Mouse (Mus musculus) embryonic facial prominence, embryonic 11.5 days (tissue): Measurements from ENCODE around the gene Ubap2l. TPM values are rescaled to one million over a fixed set of nuclear protein-coding genes. Genes with fewer than 3 reads are reported as not detected.

ENCODE experiments used
- ATAC-seq: fragments of 200-750 bp; cut with Nextera tagmentation; replicated peaks from 2 replicates; pipeline ENCODE4 v1.8.0; 2017; ENCODE audit warnings: low read depth; ENCODE audit not compliant: insufficient number of reproducible peaks, low FRiP score, low TSS enrichment
- DNase-seq: peaks from one replicate; pipeline ENCODE4 v3.0.0-alpha.2; 2015; ENCODE audit warnings: low spot score
- H3K27ac ChIP-seq: fragments of 300-500 bp; sonication (generic); replicated peaks from 2 replicates; pipeline ENCODE4 v1.5.1; 2014; ENCODE audit warnings: mild to moderate bottlenecking, low read depth, low read length, control low read depth
- H3K27me3 ChIP-seq: fragments of 300-500 bp; sonication (generic); 2 replicates; pipeline ENCODE4 v1.6.1; 2014; ENCODE audit warnings: mild to moderate bottlenecking, low read length, moderate library complexity, mixed read lengths; ENCODE audit not compliant: control insufficient read depth, insufficient read depth
- H3K36me3 ChIP-seq: fragments of 300-500 bp; sonication (generic); replicated peaks from 2 replicates; pipeline ENCODE4 v1.6.1; 2014; ENCODE audit warnings: low read depth, mild to moderate bottlenecking, low read length, moderate library complexity, mixed read lengths; ENCODE audit not compliant: control insufficient read depth, insufficient read depth
- H3K4me1 ChIP-seq: fragments of 300-500 bp; sonication (generic); 2 replicates; pipeline ENCODE4 v1.6.1; 2014; ENCODE audit warnings: low read length, mixed read lengths; ENCODE audit not compliant: control insufficient read depth, insufficient read depth
- H3K4me2 ChIP-seq: fragments of 300-500 bp; sonication (generic); 2 replicates; pipeline ENCODE4 v1.6.1; 2014; ENCODE audit warnings: low read depth, mild to moderate bottlenecking, control low read depth, low read length, moderate library complexity
- H3K4me3 ChIP-seq: fragments of 300-500 bp; sonication (generic); 2 replicates; pipeline ENCODE4 v1.5.1; 2014; ENCODE audit warnings: low read depth, low read length, control low read depth
- H3K9ac ChIP-seq: fragments of 300-500 bp; sonication (generic); replicated peaks from 2 replicates; pipeline ENCODE4 v1.6.1; 2014; ENCODE audit warnings: mild to moderate bottlenecking, control low read depth, low read length
- H3K9me3 ChIP-seq: fragments of 300-500 bp; sonication (generic); replicated peaks from 2 replicates; pipeline ENCODE4 v1.6.1; 2016; ENCODE audit warnings: mild to moderate bottlenecking, low read length, inconsistent platforms, mixed read lengths; ENCODE audit not compliant: control insufficient read depth
- WGBS: fragments of 180-500 bp; shearing (Covaris S2); extraction: QIAGEN DNeasy Blood & Tissue Kit; methylation state at CpG from one replicate; pipeline ENCODE4 v1.1.7; 2014; 5-methylcytosine and 5-hydroxymethylcytosine counted together
- polyA plus RNA-seq: library from polyadenylated mRNA; unstranded; fragments of >200 nt; fragmentation: Nextera tagmentation; extraction: Ambion mirVana; gene quantifications from 2 replicates; pipeline ENCODE4 v1.2.1, GENCODE M21; 2014

Ubap2l gene
- polyA plus RNA-seq, 1 experiment from 2014 or later: 227 TPM

- no peak overlapping the region for H3K27ac ChIP-seq
- ATAC-seq (no peak), DNase-seq (no peak)
- H3K4me1 ChIP-seq: no peaks in the 10 kb centered on the region
- H3K4me3 ChIP-seq: no peak overlapping the region
- no peaks in the 10 kb centered on the region for H3K9me3 ChIP-seq
- H3K36me3 ChIP-seq: peaks cover 3% of the 10 kb centered on the region
- H3K9ac ChIP-seq: no peak overlapping the region
- H3K27me3 ChIP-seq: no peaks in the 10 kb centered on the region
- WGBS: 73% methylated on average over 2 of the region's 2 CpGs
- H3K4me2 ChIP-seq: no peak overlapping the region
These were observed 10.1 kb upstream of the Ubap2l start for GRCm38 (mm10) chr3:90062539-90062938.

- H3K27ac ChIP-seq: no peak overlapping the region
- H3K9me3 ChIP-seq: no peaks in the 10 kb centered on the region
- 91% methylated on average over 6 of the region's 6 CpGs for WGBS
- no peak for DNase-seq
- H3K4me2 ChIP-seq: no peak overlapping the region
- H3K36me3 ChIP-seq: peaks cover 3% of the 10 kb centered on the region
- H3K27me3 ChIP-seq: no peaks in the 10 kb centered on the region
- no peak for ATAC-seq
- no peak overlapping the region for H3K4me3 ChIP-seq
- no peak overlapping the region for H3K9ac ChIP-seq
- no peaks in the 10 kb centered on the region for H3K4me1 ChIP-seq
These were observed 9.1 kb upstream of the Ubap2l start for GRCm38 (mm10) chr3:90061549-90061948.

DNA sequence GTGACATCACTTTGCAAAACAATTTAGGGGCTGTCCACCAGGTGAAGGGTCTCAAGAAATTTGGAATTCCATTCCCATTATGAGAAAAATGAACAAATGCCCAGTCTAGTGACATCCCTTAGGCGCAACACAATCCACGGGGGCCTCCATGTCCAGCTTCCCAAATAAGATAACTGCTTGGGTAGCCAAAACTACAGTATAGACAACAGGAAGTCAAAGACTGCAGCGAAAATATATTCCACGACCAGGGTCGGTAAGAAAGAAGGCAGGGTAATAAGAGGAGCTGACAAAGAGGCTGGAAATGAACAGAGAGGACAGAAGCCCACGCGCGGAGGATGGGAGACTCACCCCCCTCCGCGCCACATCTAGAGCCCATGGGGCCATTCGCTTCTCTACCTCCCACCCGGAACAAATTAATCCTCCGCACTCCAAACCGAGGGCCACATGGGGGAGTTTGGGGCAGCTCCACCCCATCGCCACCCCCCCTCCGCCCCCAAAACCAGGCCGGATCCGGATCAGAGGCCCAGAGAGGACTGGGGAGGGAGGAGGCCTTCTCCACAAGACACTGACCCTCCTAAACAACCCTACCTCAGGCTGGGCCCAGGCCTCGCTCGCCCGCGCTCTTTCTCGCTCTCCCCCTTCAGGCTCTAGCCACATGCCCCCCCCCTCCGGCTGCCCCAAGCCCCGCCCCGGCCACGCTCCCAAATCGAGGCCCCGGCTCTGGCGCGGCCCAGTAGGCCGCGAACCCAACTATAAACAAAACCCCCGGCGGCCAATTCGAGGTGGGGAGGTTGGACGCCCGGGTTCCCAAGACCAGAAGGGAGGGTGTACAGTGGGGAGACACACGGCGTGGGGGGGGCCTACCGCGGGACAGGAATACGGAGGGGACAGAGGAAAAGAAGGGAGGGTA lies 732 bp downstream of the Ubap2l start, which contains the start of gene 4933434E20Rik:
Gene 4933434E20Rik (plus strand): TSS at position 196 of the 910 bp plus-strand sequence.
- Histone ChIP-seq H3K36me3 (no peaks in the 10 kb centered on the region), H3K4me2 (peak within 1 kb of the TSS; percentile 54), H3K9ac (peak within 1 kb of the TSS; percentile 78), H3K27ac (peak within 1 kb of the TSS; percentile 90), H3K27me3 (no peaks in the 10 kb centered on the region), H3K4me1 (0 out of 2 replicates have a peak, but pooled peaks cover 2% of the 10 kb centered on the region), H3K4me3 (peak within 1 kb of the TSS; percentile 89), H3K9me3 (no peaks in the 10 kb centered on the region)
- DNase-seq (peak; percentile 68), ATAC-seq (peak; percentile 90)
- under 1% methylated on average over 41 of the region's 43 CpGs for WGBS

GRCm38 (mm10) chr3:90049691-90050090 lies 2.7 kb downstream of the Ubap2l start:
- Histone ChIP-seq H3K4me1 (0 out of 2 replicates have a peak, but pooled peaks cover 2% of the 10 kb centered on the region), H3K4me2 (no peak overlapping the region), H3K9ac (no peak overlapping the region), H3K36me3 (no peaks in the 10 kb centered on the region; the same call in 1 of the 2 replicates), H3K27ac (no peak overlapping the region), H3K9me3 (no peaks in the 10 kb centered on the region), H3K4me3 (no peak overlapping the region), H3K27me3 (no peaks in the 10 kb centered on the region)
- 59% methylated on average over 3 of the region's 3 CpGs for WGBS
- DNase-seq (no peak), ATAC-seq (no peak)

DNA sequence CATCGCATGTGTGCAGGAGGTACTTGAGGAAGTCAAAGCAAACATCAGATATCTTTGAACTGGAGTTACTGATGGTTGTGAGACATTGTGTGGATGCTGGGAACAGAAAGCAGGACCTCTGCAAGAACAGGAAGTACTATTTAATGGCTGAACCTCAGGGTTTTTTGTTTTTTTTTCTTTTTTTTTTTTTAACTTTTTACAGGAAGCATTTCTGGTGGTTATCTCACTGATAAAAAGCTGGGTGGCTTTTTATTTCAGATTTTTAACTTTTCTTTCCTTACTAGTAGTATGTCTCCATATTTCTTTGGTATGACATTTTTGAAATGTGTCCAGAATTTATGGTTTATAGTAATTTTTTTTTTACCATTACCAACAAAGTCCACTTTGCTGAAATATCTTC lies 16.2 kb downstream of the Ubap2l start:
- Histone ChIP-seq H3K9ac (no peak overlapping the region), H3K4me3 (no peak overlapping the region), H3K9me3 (no peaks in the 10 kb centered on the region), H3K27ac (no peak overlapping the region), H3K27me3 (no peaks in the 10 kb centered on the region), H3K4me1 (no peaks in the 10 kb centered on the region), H3K36me3 (peaks cover 6% of the 10 kb centered on the region), H3K4me2 (no peak overlapping the region)
- DNase-seq (no peak), ATAC-seq (no peak)
- WGBS: 98% methylated on average over 1 of the region's 1 CpGs

GRCm38 (mm10) chr3:90034653-90035052 lies 17.8 kb downstream of the Ubap2l start:
- no peaks in the 10 kb centered on the region for H3K4me1 ChIP-seq
- peaks cover 6% of the 10 kb centered on the region for H3K36me3 ChIP-seq
- 80% methylated on average over 2 of the region's 2 CpGs for WGBS
- no peak overlapping the region for H3K4me2 ChIP-seq
- H3K27me3 ChIP-seq: no peaks in the 10 kb centered on the region
- no peak overlapping the region for H3K27ac ChIP-seq
- no peak overlapping the region for H3K4me3 ChIP-seq
- no peak for ATAC-seq
- DNase-seq: no peak
- no peak overlapping the region for H3K9ac ChIP-seq
- no peaks in the 10 kb centered on the region for H3K9me3 ChIP-seq

GRCm38 (mm10) chr3:90016626-90017025 lies 35.8 kb downstream of the Ubap2l start:
- Histone ChIP-seq H3K9me3 (no peaks in the 10 kb centered on the region), H3K27ac (no peak overlapping the region), H3K4me3 (no peak overlapping the region), H3K4me1 (no peaks in the 10 kb centered on the region), H3K36me3 (peaks cover 31% of the 10 kb centered on the region), H3K4me2 (no peak overlapping the region), H3K9ac (no peak overlapping the region), H3K27me3 (no peaks in the 10 kb centered on the region)
- ATAC-seq (no peak), DNase-seq (no peak)
- WGBS: 92% methylated on average over 4 of the region's 4 CpGs

- no peak for ATAC-seq
- no peaks in the 10 kb centered on the region for H3K4me1 ChIP-seq
- no peak overlapping the region for H3K27ac ChIP-seq
- 89% methylated on average over 2 of the region's 2 CpGs for WGBS
- no peak overlapping the region for H3K9ac ChIP-seq
- no peak overlapping the region for H3K4me3 ChIP-seq
- H3K4me2 ChIP-seq: no peak overlapping the region
- DNase-seq: no peak
- H3K9me3 ChIP-seq: no peaks in the 10 kb centered on the region
- no peaks in the 10 kb centered on the region for H3K27me3 ChIP-seq
- H3K36me3 ChIP-seq: peaks cover 19% of the 10 kb centered on the region
These were observed 42.1 kb downstream of the Ubap2l start for GRCm38 (mm10) chr3:90010291-90010690.
